Mouse (Mus musculus): ENCODE measurements around the gene Slc38a10.

Slc38a10 gene

GRCm38 (mm10) chr11:120101036-120101435, 50.1 kb downstream of the Slc38a10 start:
- DNase-seq (ENCODE audit: low read depth, low spot score) = peak; percentile 80

GRCm38 (mm10) chr11:120098588-120099511, 52.3 kb downstream of the Slc38a10 start, which contains the start of the genes Tepsin and Ndufaf8:
TSS of gene Tepsin (minus strand) at chr11:120098731.
TSS of gene Ndufaf8 (plus strand) at chr11:120098928.
- DNase-seq (ENCODE audit: low read depth, low spot score) = peak; percentile 99

GRCm38 (mm10) chr11:120092817-120093591, 58.1 kb downstream of the Slc38a10 start:
- DNase-seq (ENCODE audit: low read depth, low spot score) = no peak

GRCm38 (mm10) chr11:120090661-120091060, 60.5 kb downstream of the Slc38a10 start:
- no peak for DNase-seq (ENCODE audit: low read depth, low spot score)

- peak; percentile 96 for DNase-seq (ENCODE audit: low read depth, low spot score)
Observed at GRCm38 (mm10) chr11:120086702-120087152, 64.4 kb downstream of the Slc38a10 start, which contains the start of gene Cep131. TSS of gene Cep131 (minus strand) at chr11:120086827.

GRCm38 (mm10) chr11:120085891-120086627, 65.1 kb downstream of the Slc38a10 start:
- no peak for DNase-seq (ENCODE audit: low read depth, low spot score)

- DNase-seq (ENCODE audit: low read depth, low spot score) = no peak
Observed at GRCm38 (mm10) chr11:120080282-120080681, 70.9 kb downstream of the Slc38a10 start.

GRCm38 (mm10) chr11:120076191-120076590, 75.0 kb downstream of the Slc38a10 start:
- DNase-seq (ENCODE audit: low read depth, low spot score) = no peak

GRCm38 (mm10) chr11:120072986-120073647, 78.0 kb downstream of the Slc38a10 start:
- no peak for DNase-seq (ENCODE audit: low read depth, low spot score)

GRCm38 (mm10) chr11:120071731-120072320, 79.3 kb downstream of the Slc38a10 start:
- no peak for DNase-seq (ENCODE audit: low read depth, low spot score)

GRCm38 (mm10) chr11:120071065-120071464, 80.1 kb downstream of the Slc38a10 start:
- no peak for DNase-seq (ENCODE audit: low read depth, low spot score)

- DNase-seq (ENCODE audit: low read depth, low spot score) = no peak
Observed at GRCm38 (mm10) chr11:120070286-120070930, 80.7 kb downstream of the Slc38a10 start.

GRCm38 (mm10) chr11:120069261-120069660, 81.9 kb downstream of the Slc38a10 start:
- no peak for DNase-seq (ENCODE audit: low read depth, low spot score)

GRCm38 (mm10) chr11:120067834-120068233, 83.3 kb downstream of the Slc38a10 start:
- DNase-seq (ENCODE audit: low read depth, low spot score) = no peak

GRCm38 (mm10) chr11:120065291-120065690, 85.9 kb downstream of the Slc38a10 start:
- DNase-seq (ENCODE audit: low read depth, low spot score) = no peak

- DNase-seq (ENCODE audit: low read depth, low spot score) = no peak
Observed at GRCm38 (mm10) chr11:120064668-120065040, 86.5 kb downstream of the Slc38a10 start.

- DNase-seq (ENCODE audit: low read depth, low spot score) = no peak
Observed at GRCm38 (mm10) chr11:120064006-120064667, 87.0 kb downstream of the Slc38a10 start.

- no peak for DNase-seq (ENCODE audit: low read depth, low spot score)
Observed at GRCm38 (mm10) chr11:120063326-120063725, 87.8 kb downstream of the Slc38a10 start.

- no peak for DNase-seq (ENCODE audit: low read depth, low spot score)
Observed at GRCm38 (mm10) chr11:120060634-120061033, 90.5 kb downstream of the Slc38a10 start.

Data from forelimb bud, embryonic 11.5 days (tissue).